Mouse (Mus musculus): ENCODE measurements around the gene Dlg1. TPM values are rescaled to one million over a fixed set of nuclear protein-coding genes. Genes with fewer than 3 reads are reported as not detected.
"Not testable (repeated sequence)": the region's sequence is repeated elsewhere in the genome, so short reads cannot be mapped to it uniquely, and the experiment has no call there.

Gene Dlg1
- total and polyA plus RNA-seq, 3 experiments: 11.2 to 109 (median 60.7) TPM

GRCm38 (mm10) chr16:31705213-31705612 is 42.0 kb downstream of the Dlg1 start:
- H3K4me1 ChIP-seq (ENCODE audit: insufficient read depth, low read depth, low read length): peaks cover 6% of the 10 kb centered on the region; the same call in 1 of the 2 replicates
- ATAC-seq (ENCODE audit: extremely low read depth, insufficient number of reproducible peaks, low FRiP score, poor library complexity, severe bottlenecking): no peak
- no peak overlapping the region for H3K4me3 ChIP-seq (ENCODE audit: low read depth, low read length)
- no peaks in the 10 kb centered on the region for H3K27me3 ChIP-seq (ENCODE audit: insufficient read depth, low read length)
- TF ChIP-seq GATA2 (IDR thresholded peaks at IDR 0.05; ENCODE audit: borderline replicate concordance, low read depth, low read length) (no peak), TAL1 (conservative IDR thresholded peaks at IDR 0.05; ENCODE audit: low read depth, low read length) (no peak), GATA1 (IDR thresholded peaks at IDR 0.05; ENCODE audit: borderline replicate concordance, low read length) (no peak), POLR2AphosphoS5 (IDR thresholded peaks at IDR 0.05; ENCODE audit: insufficient replicate concordance, low read depth, low read length) (no peak)
- peaks cover 2% of the 10 kb centered on the region; the same call in 1 of the 2 replicates for H3K9me3 ChIP-seq (replicated peaks)
- DNase-seq (ENCODE audit: low spot score): no peak
- H3K36me3 ChIP-seq (replicated peaks): peaks cover 14% of the 10 kb centered on the region

- H3K4me3 ChIP-seq (ENCODE audit: low read depth, low read length): no peak overlapping the region
- H3K36me3 ChIP-seq (replicated peaks): peaks cover 10% of the 10 kb centered on the region
- TF ChIP-seq TAL1 (conservative IDR thresholded peaks at IDR 0.05; ENCODE audit: low read depth, low read length) (no peak), POLR2AphosphoS5 (IDR thresholded peaks at IDR 0.05; ENCODE audit: insufficient replicate concordance, low read depth, low read length) (no peak), CTCF (IDR thresholded peaks at IDR 0.05; ENCODE audit: low read depth, low read length) (no peak), GATA2 (IDR thresholded peaks at IDR 0.05; ENCODE audit: borderline replicate concordance, low read depth, low read length) (no peak), GATA1 (IDR thresholded peaks at IDR 0.05; ENCODE audit: borderline replicate concordance, low read length) (no peak)
- no peak for ATAC-seq (ENCODE audit: extremely low read depth, insufficient number of reproducible peaks, low FRiP score, poor library complexity, severe bottlenecking)
- no peak for DNase-seq (ENCODE audit: low spot score)
- no peaks in the 10 kb centered on the region for H3K27me3 ChIP-seq (ENCODE audit: insufficient read depth, low read length)
- H3K9me3 ChIP-seq (replicated peaks): peaks cover 2% of the 10 kb centered on the region; the same call in 1 of the 2 replicates
- H3K4me1 ChIP-seq (ENCODE audit: insufficient read depth, low read depth, low read length): peaks cover 6% of the 10 kb centered on the region; the same call in 1 of the 2 replicates
These were observed 42.7 kb downstream of the Dlg1 start for GRCm38 (mm10) chr16:31705904-31706303.

GRCm38 (mm10) chr16:31707326-31707725 is 44.1 kb downstream of the Dlg1 start:
- H3K4me1 ChIP-seq (ENCODE audit: insufficient read depth, low read depth, low read length): peaks cover 6% of the 10 kb centered on the region; the same call in 1 of the 2 replicates
- DNase-seq (ENCODE audit: low spot score): no peak
- H3K4me3 ChIP-seq (ENCODE audit: low read depth, low read length): no peak overlapping the region
- no peaks in the 10 kb centered on the region for H3K27me3 ChIP-seq (ENCODE audit: insufficient read depth, low read length)
- no peak for ATAC-seq (ENCODE audit: extremely low read depth, insufficient number of reproducible peaks, low FRiP score, poor library complexity, severe bottlenecking)
- no peak for TF ChIP-seq GATA1 (IDR thresholded peaks at IDR 0.05; ENCODE audit: borderline replicate concordance, low read length)
- TF ChIP-seq GATA2 (IDR thresholded peaks at IDR 0.05; ENCODE audit: borderline replicate concordance, low read depth, low read length): no peak
- TF ChIP-seq CTCF (IDR thresholded peaks at IDR 0.05; ENCODE audit: low read depth, low read length): no peak
- no peak for TF ChIP-seq POLR2AphosphoS5 (IDR thresholded peaks at IDR 0.05; ENCODE audit: insufficient replicate concordance, low read depth, low read length)
- no peak for TF ChIP-seq TAL1 (conservative IDR thresholded peaks at IDR 0.05; ENCODE audit: low read depth, low read length)
- peaks cover 5% of the 10 kb centered on the region for H3K36me3 ChIP-seq (replicated peaks)
- no peaks in the 10 kb centered on the region for H3K9me3 ChIP-seq (replicated peaks)

GRCm38 (mm10) chr16:31722991-31723390 is 59.7 kb downstream of the Dlg1 start:
- no peak for TF ChIP-seq TAL1 (conservative IDR thresholded peaks at IDR 0.05; ENCODE audit: low read depth, low read length)
- TF ChIP-seq GATA2 (IDR thresholded peaks at IDR 0.05; ENCODE audit: borderline replicate concordance, low read depth, low read length): no peak
- TF ChIP-seq POLR2AphosphoS5 (IDR thresholded peaks at IDR 0.05; ENCODE audit: insufficient replicate concordance, low read depth, low read length): no peak
- no peak for TF ChIP-seq CTCF (IDR thresholded peaks at IDR 0.05; ENCODE audit: low read depth, low read length)
- TF ChIP-seq GATA1 (IDR thresholded peaks at IDR 0.05; ENCODE audit: borderline replicate concordance, low read length): no peak
- Histone ChIP-seq H3K4me1 (ENCODE audit: insufficient read depth, low read depth, low read length) (peaks cover 10% of the 10 kb centered on the region; the same call in 1 of the 2 replicates), H3K36me3 (replicated peaks) (peaks cover 14% of the 10 kb centered on the region), H3K4me3 (ENCODE audit: low read depth, low read length) (no peak overlapping the region), H3K27me3 (ENCODE audit: insufficient read depth, low read length) (no peaks in the 10 kb centered on the region), H3K9me3 (replicated peaks) (no peaks in the 10 kb centered on the region)
- ATAC-seq (ENCODE audit: extremely low read depth, insufficient number of reproducible peaks, low FRiP score, poor library complexity, severe bottlenecking): no peak
- DNase-seq (ENCODE audit: low spot score): no peak

- peaks cover 10% of the 10 kb centered on the region; the same call in 1 of the 2 replicates for H3K4me1 ChIP-seq (ENCODE audit: insufficient read depth, low read depth, low read length)
- no peak for DNase-seq (ENCODE audit: low spot score)
- no peak; the same call in 1 of the 2 replicates for ATAC-seq (ENCODE audit: extremely low read depth, insufficient number of reproducible peaks, low FRiP score, poor library complexity, severe bottlenecking)
- no peak overlapping the region for H3K4me3 ChIP-seq (ENCODE audit: low read depth, low read length)
- H3K36me3 ChIP-seq (replicated peaks): peaks cover 14% of the 10 kb centered on the region
- no peaks in the 10 kb centered on the region for H3K9me3 ChIP-seq (replicated peaks)
- no peak for TF ChIP-seq TAL1 (conservative IDR thresholded peaks at IDR 0.05; ENCODE audit: low read depth, low read length)
- TF ChIP-seq GATA1 (IDR thresholded peaks at IDR 0.05; ENCODE audit: borderline replicate concordance, low read length): no peak
- no peak for TF ChIP-seq CTCF (IDR thresholded peaks at IDR 0.05; ENCODE audit: low read depth, low read length)
- TF ChIP-seq GATA2 (IDR thresholded peaks at IDR 0.05; ENCODE audit: borderline replicate concordance, low read depth, low read length): no peak
- TF ChIP-seq POLR2AphosphoS5 (IDR thresholded peaks at IDR 0.05; ENCODE audit: insufficient replicate concordance, low read depth, low read length): no peak
- H3K27me3 ChIP-seq (ENCODE audit: insufficient read depth, low read length): no peaks in the 10 kb centered on the region
These were observed 60.9 kb downstream of the Dlg1 start for GRCm38 (mm10) chr16:31724121-31724520.

- DNase-seq (ENCODE audit: low spot score): no peak
- Histone ChIP-seq H3K27me3 (ENCODE audit: insufficient read depth, low read length) (no peaks in the 10 kb centered on the region), H3K36me3 (replicated peaks) (peaks cover 10% of the 10 kb centered on the region), H3K4me3 (ENCODE audit: low read depth, low read length) (no peak overlapping the region), H3K4me1 (ENCODE audit: insufficient read depth, low read depth, low read length) (peaks cover 10% of the 10 kb centered on the region; the same call in 1 of the 2 replicates), H3K9me3 (replicated peaks) (no peaks in the 10 kb centered on the region)
- no peak for TF ChIP-seq CTCF (IDR thresholded peaks at IDR 0.05; ENCODE audit: low read depth, low read length)
- TF ChIP-seq POLR2AphosphoS5 (IDR thresholded peaks at IDR 0.05; ENCODE audit: insufficient replicate concordance, low read depth, low read length): no peak
- no peak for ATAC-seq (ENCODE audit: extremely low read depth, insufficient number of reproducible peaks, low FRiP score, poor library complexity, severe bottlenecking)
These were observed 61.6 kb downstream of the Dlg1 start for GRCm38 (mm10) chr16:31724818-31725217.

GRCm38 (mm10) chr16:31730971-31731370 is 67.7 kb downstream of the Dlg1 start:
- not testable (repeated sequence) for H3K4me3 ChIP-seq (ENCODE audit: low read depth, low read length); ATAC-seq (ENCODE audit: extremely low read depth, insufficient number of reproducible peaks, low FRiP score, poor library complexity, severe bottlenecking); H3K4me1 ChIP-seq (ENCODE audit: insufficient read depth, low read depth, low read length)

More at GRCm38 (mm10) chr16:31730971-31731370, 67.7 kb downstream of the Dlg1 start:
- H3K36me3 ChIP-seq (replicated peaks); DNase-seq (ENCODE audit: low spot score); H3K27me3 ChIP-seq (ENCODE audit: insufficient read depth, low read length); H3K9me3 ChIP-seq (replicated peaks): not testable (repeated sequence)
